In the genomic region with DNA sequence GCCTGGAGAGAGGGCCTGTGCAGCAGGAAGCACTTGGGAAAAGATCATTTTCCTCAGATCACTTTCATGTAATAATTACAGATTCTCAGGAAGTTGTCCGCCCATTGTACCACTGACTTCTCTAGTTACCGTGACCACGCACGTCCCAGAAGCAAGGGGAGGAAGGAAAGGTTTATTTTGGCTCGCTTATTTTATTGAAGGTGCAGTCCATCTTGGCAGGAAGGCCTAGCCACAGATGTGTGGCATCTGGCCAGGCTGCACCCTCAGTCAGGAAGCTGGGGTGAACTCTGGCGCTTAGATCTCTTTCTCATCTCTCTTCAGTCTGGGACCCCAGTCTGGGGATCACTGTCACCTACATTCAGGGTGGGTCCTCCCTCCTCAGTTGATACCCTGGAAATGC, we compare ENCODE assay signal across 28 mouse cellular contexts. TPM values are rescaled to one million over a fixed set of nuclear protein-coding genes. Genes with fewer than 3 reads are reported as not detected.
DNase-seq lines count a peak whose midpoint lies in the region; ATAC-seq lines count a peak whose summit lies in the region.
"Had no signal": no experiment of that assay in that cellular context is flagged by ENCODE, and none has a peak within 500 bp of the region (broad histone marks: within the 10 kb centered on the region; RNA-seq: fewer than 3 reads in every experiment).

No protein-coding gene starts in this region.

- H3K9ac ChIP-seq in lung, embryonic 16.5 days (ENCODE audit: low read length), result no peak overlapping the region
- H3K9ac ChIP-seq: embryonic facial prominence, embryonic 15.5 days; heart, embryonic 12.5 days; hindbrain, embryonic 12.5 days had no signal

- peak; percentile 43; the same call in 1 of the 2 replicates for ATAC-seq in lung, embryonic 16.5 days (ENCODE audit: low read depth)
- ATAC-seq in hematopoietic stem cell, adult 5-6 weeks (replicated peaks in 1 of 2; ENCODE audit: insufficient read depth in 1 of 2, low FRiP score in 2 of 2, low TSS enrichment in 1 of 2, low read depth in 1 of 2, poor library complexity in 2 of 2, severe bottlenecking in 2 of 2), result peak; percentile 70 to 77
- ATAC-seq in cerebellum, adult (ENCODE audit: insufficient number of reproducible peaks, low FRiP score, low TSS enrichment), result no peak
- ATAC-seq: forebrain, embryonic 14.5 days; hindbrain, embryonic 16.5 days; inflammation-experienced regulatory T-cells, adult 6 months had no signal

- no peaks in the 10 kb centered on the region for H3K4me1 ChIP-seq in lung, embryonic 16.5 days (replicated peaks; ENCODE audit: control insufficient read depth, insufficient read depth, low read length)
- H3K4me1 ChIP-seq: embryonic facial prominence, embryonic 15.5 days; heart, embryonic 12.5 days; hindbrain, embryonic 12.5 days had no signal

- H3K27me3 ChIP-seq in lung, embryonic 16.5 days (ENCODE audit: control insufficient read depth, insufficient read depth, low read depth, low read length), result no peaks in the 10 kb centered on the region; the same call in 1 of the 2 replicates

- no peak overlapping the region for H3K4me2 ChIP-seq in lung, embryonic 16.5 days (ENCODE audit: low read depth, low read length)
- H3K4me2 ChIP-seq: embryonic facial prominence, embryonic 15.5 days; heart, embryonic 12.5 days; hindbrain, embryonic 12.5 days had no signal

- 53% methylated on average over 6 of the region's 6 CpGs for WGBS in lung, embryonic 16.5 days

- no peaks in the 10 kb centered on the region for H3K36me3 ChIP-seq in lung, embryonic 16.5 days (ENCODE audit: control insufficient read depth, insufficient read depth, low read length)
- H3K36me3 ChIP-seq: embryonic facial prominence, embryonic 15.5 days; forebrain, embryonic 10.5 days; heart, embryonic 12.5 days; hindbrain, embryonic 12.5 days had no signal

- H3K4me3 ChIP-seq in lung, embryonic 16.5 days (ENCODE audit: low read length), result no peak overlapping the region
- H3K4me3 ChIP-seq: embryonic facial prominence, embryonic 15.5 days; erythroblast, embryonic 14.5 days; forebrain, embryonic 10.5 days; heart, embryonic 12.5 days; hindbrain, embryonic 12.5 days had no signal

- no peak overlapping the region for H3K27ac ChIP-seq in lung, embryonic 16.5 days (ENCODE audit: low read length)
- H3K27ac ChIP-seq: embryonic facial prominence, embryonic 15.5 days; forebrain, embryonic 10.5 days; hindbrain, embryonic 12.5 days had no signal

- peaks cover 8% of the 10 kb centered on the region; the same call in 1 of the 2 replicates for H3K9me3 ChIP-seq in lung, embryonic 16.5 days (ENCODE audit: control insufficient read depth, low read length)
- H3K9me3 ChIP-seq: embryonic facial prominence, embryonic 15.5 days had no signal

- peak; percentile 86 for DNase-seq in heart, adult 11 months
- DNase-seq in heart, adult 9 months (ENCODE audit: low spot score in 2 of 2), result no peak
- no peak for DNase-seq in lung, postnatal 25 days (ENCODE audit: low spot score)
- DNase-seq in 416B (ENCODE audit: low read depth), result peak; percentile 69
- DNase-seq in frontal cortex, postnatal 10 days (ENCODE audit: low spot score in 2 of 2), result no peak
- DNase-seq: adrenal gland, postnatal 10 days; cerebellum, adult 11-12 months; cerebellum, adult 9-10 months; cerebellum, postnatal 25 days; gastrocnemius, postnatal 36 days; heart, adult 18-20 months; heart, postnatal 36 days had no signal

RNA-seq across cellular contexts. Expression of gene Atp6v1b1, which starts 4.2 kb away (rescaled TPM):
- 1.4 TPM in 2 replicates for polyA plus RNA-seq in lung, embryonic 16.5 days (2015; fragmentation: Nextera tagmentation; extraction: Ambion mirVana)
- not detected in 2 replicates for total RNA-seq in hematopoietic stem cell, adult 5-6 weeks (2017)
- total RNA-seq: adrenal gland, postnatal 10 days; gastrocnemius, adult 8-10 months; gastrocnemius, postnatal 36 days; heart, postnatal 36 days; MEL had no signal
- polyA plus RNA-seq: erythroblast, embryonic 14.5 days; forebrain, embryonic 10.5 days; forebrain, embryonic 14.5 days; heart, embryonic 12.5 days; hindbrain, embryonic 12.5 days; hindbrain, embryonic 16.5 days; inflammation-experienced regulatory T-cells, adult 6 months had no signal

RNA-seq across cellular contexts. Expression of gene Ankrd53, which starts 23.8 kb away (rescaled TPM):
- polyA plus RNA-seq in lung, embryonic 16.5 days (2015; fragmentation: Nextera tagmentation; extraction: Ambion mirVana), result 0.14 TPM in 1 of 2 replicates, not detected in the other
- not detected in 2 replicates for total RNA-seq in hematopoietic stem cell, adult 5-6 weeks (2017)
- total RNA-seq: gastrocnemius, adult 8-10 months; gastrocnemius, postnatal 36 days; heart, adult 18-20 months; heart, postnatal 36 days; MEL had no signal
- polyA plus RNA-seq: brain, embryonic 14.5 days; embryonic facial prominence, embryonic 15.5 days; erythroblast, embryonic 14.5 days; forebrain, embryonic 14.5 days; heart, embryonic 12.5 days; heart, embryonic 16.5 days; hindbrain, embryonic 12.5 days; hindbrain, embryonic 16.5 days had no signal

RNA-seq across cellular contexts. Expression of gene Vax2, which starts 27.5 kb away (rescaled TPM):
- not detected in 2 replicates for polyA plus RNA-seq in lung, embryonic 16.5 days (2015; fragmentation: Nextera tagmentation; extraction: Ambion mirVana)
- total RNA-seq in hematopoietic stem cell, adult 5-6 weeks (2017), result not detected in 2 replicates
- total RNA-seq: adrenal gland, postnatal 10 days; adrenal gland, postnatal 4 days; gastrocnemius, adult 8-10 months; gastrocnemius, postnatal 36 days; heart, adult 18-20 months; heart, postnatal 36 days had no signal
- polyA plus RNA-seq: erythroblast, embryonic 14.5 days; forebrain, embryonic 14.5 days; heart, embryonic 16.5 days; hindbrain, embryonic 12.5 days; hindbrain, embryonic 16.5 days had no signal

RNA-seq across cellular contexts. Expression of gene Tex261, which starts 37.0 kb away (rescaled TPM):
- 86.3 and 105 TPM in 2 replicates for polyA plus RNA-seq in lung, embryonic 16.5 days (2015; fragmentation: Nextera tagmentation; extraction: Ambion mirVana)
- total RNA-seq in hematopoietic stem cell, adult 5-6 weeks (2017), result 22.6 and 23.0 TPM in 2 replicates

RNA-seq across cellular contexts. Expression of gene Nagk, which starts 56.2 kb away (rescaled TPM):
- 58.3 and 63.5 TPM in 2 replicates for polyA plus RNA-seq in lung, embryonic 16.5 days (2015; fragmentation: Nextera tagmentation; extraction: Ambion mirVana)
- 9.1 and 18.4 TPM in 2 replicates for total RNA-seq in hematopoietic stem cell, adult 5-6 weeks (2017)

Comparison
In these comparisons a context has a peak if more than half of its experiments do, and no peak if none do; other contexts are left out.
1. DNase-seq: peak in heart, adult 11 months (single experiment) and 416B (single experiment); none in heart, adult 9 months (0 of 2), lung, postnatal 25 days (single experiment) and frontal cortex, postnatal 10 days (0 of 2).